Comparison of ENCODE assay signal across 22 mouse cellular contexts in genomic region chr11:104045216-104045615, GRCm38 (mm10).
DNase-seq lines count a peak whose midpoint lies in the region; ATAC-seq lines count a peak whose summit lies in the region.
"Had no signal": no experiment of that assay in that cellular context is flagged by ENCODE, and none has a peak within 500 bp of the region (broad histone marks: within the 10 kb centered on the region; RNA-seq: fewer than 3 reads in every experiment).

No protein-coding gene starts in this region.

- 77% methylated on average over 4 of the region's 4 CpGs for WGBS in embryonic facial prominence, embryonic 14.5 days
- WGBS in embryonic facial prominence, embryonic 10.5 days = 90% methylated on average over 4 of the region's 4 CpGs
- 94% methylated on average over 4 of the region's 4 CpGs for WGBS in midbrain, embryonic 11.5 days
- 88% methylated on average over 4 of the region's 4 CpGs for WGBS in midbrain, embryonic 15.5 days

- no peak overlapping the region for H3K9ac ChIP-seq in embryonic facial prominence, embryonic 14.5 days (ENCODE audit: low read depth, low read length)
- no peak overlapping the region for H3K9ac ChIP-seq in midbrain, embryonic 11.5 days (ENCODE audit: low read length)
- no peak overlapping the region for H3K9ac ChIP-seq in midbrain, embryonic 15.5 days
- H3K9ac ChIP-seq: embryonic facial prominence, embryonic 15.5 days; forebrain, postnatal 0 days; hindbrain, embryonic 12.5 days; hindbrain, embryonic 15.5 days had no signal

- H3K36me3 ChIP-seq in embryonic facial prominence, embryonic 14.5 days (ENCODE audit: control insufficient read depth, insufficient read depth, low read length) = no peaks in the 10 kb centered on the region
- H3K36me3 ChIP-seq in embryonic facial prominence, embryonic 10.5 days (replicated peaks) = no peaks in the 10 kb centered on the region
- no peaks in the 10 kb centered on the region for H3K36me3 ChIP-seq in midbrain, embryonic 11.5 days (ENCODE audit: control insufficient read depth, insufficient read depth, low read length)
- H3K36me3 ChIP-seq in midbrain, embryonic 15.5 days (replicated peaks) = no peaks in the 10 kb centered on the region
- H3K36me3 ChIP-seq: embryonic facial prominence, embryonic 15.5 days; hindbrain, embryonic 12.5 days; hindbrain, embryonic 15.5 days had no signal

- no peak overlapping the region for H3K4me2 ChIP-seq in embryonic facial prominence, embryonic 14.5 days (ENCODE audit: low read depth, low read length)
- no peak overlapping the region for H3K4me2 ChIP-seq in midbrain, embryonic 11.5 days
- H3K4me2 ChIP-seq in midbrain, embryonic 15.5 days = no peak overlapping the region
- H3K4me2 ChIP-seq: embryonic facial prominence, embryonic 15.5 days; heart, embryonic 11.5 days; hindbrain, embryonic 12.5 days; hindbrain, embryonic 15.5 days had no signal

- H3K4me1 ChIP-seq in embryonic facial prominence, embryonic 14.5 days (ENCODE audit: control insufficient read depth, insufficient read depth, low read length) = no peaks in the 10 kb centered on the region
- peaks cover 14% of the 10 kb centered on the region for H3K4me1 ChIP-seq in embryonic facial prominence, embryonic 10.5 days
- no peaks in the 10 kb centered on the region for H3K4me1 ChIP-seq in midbrain, embryonic 11.5 days (ENCODE audit: control insufficient read depth, insufficient read depth, low read length)
- no peaks in the 10 kb centered on the region for H3K4me1 ChIP-seq in midbrain, embryonic 15.5 days
- H3K4me1 ChIP-seq: embryonic facial prominence, embryonic 15.5 days; hindbrain, embryonic 15.5 days had no signal

- peak; percentile 6 for DNase-seq in embryonic facial prominence, embryonic 14.5 days (ENCODE audit: low spot score)
- DNase-seq in embryonic facial prominence, embryonic 10.5 days (ENCODE audit: low spot score) = no peak
- DNase-seq in midbrain, embryonic 11.5 days (ENCODE audit: low spot score, missing footprints) = peak; percentile 12
- peak; percentile 69 for DNase-seq in brain, adult 2 months (ENCODE audit: low read depth, low spot score)
- no peak for DNase-seq in ovary, postnatal 36 days (ENCODE audit: low spot score)
- DNase-seq: adrenal gland, adult 2 months; adrenal gland, postnatal 14 days; cerebellum, adult 11-12 months; cerebellum, adult 8-10 months; cerebellum, postnatal 10 days; cerebellum, postnatal 36 days; embryo, embryonic 11 days; forebrain, postnatal 0 days; gastrocnemius, postnatal 10 days; heart, adult 11 months had no signal

- no peaks in the 10 kb centered on the region for H3K9me3 ChIP-seq in embryonic facial prominence, embryonic 14.5 days (ENCODE audit: control insufficient read depth, low read length)
- H3K9me3 ChIP-seq in embryonic facial prominence, embryonic 10.5 days = no peaks in the 10 kb centered on the region
- no peaks in the 10 kb centered on the region for H3K9me3 ChIP-seq in midbrain, embryonic 11.5 days (ENCODE audit: control insufficient read depth, low read length)
- H3K9me3 ChIP-seq in midbrain, embryonic 15.5 days = no peaks in the 10 kb centered on the region
- H3K9me3 ChIP-seq: embryonic facial prominence, embryonic 15.5 days; hindbrain, embryonic 12.5 days; hindbrain, embryonic 15.5 days had no signal

- no peaks in the 10 kb centered on the region for H3K27me3 ChIP-seq in embryonic facial prominence, embryonic 14.5 days (replicated peaks; ENCODE audit: control insufficient read depth, insufficient read depth, low read length)
- no peaks in the 10 kb centered on the region for H3K27me3 ChIP-seq in embryonic facial prominence, embryonic 10.5 days (replicated peaks; ENCODE audit: low read depth, poor library complexity, severe bottlenecking)
- no peaks in the 10 kb centered on the region for H3K27me3 ChIP-seq in midbrain, embryonic 11.5 days (ENCODE audit: control insufficient read depth, insufficient read depth, low read length)
- no peaks in the 10 kb centered on the region for H3K27me3 ChIP-seq in midbrain, embryonic 15.5 days (replicated peaks)
- H3K27me3 ChIP-seq: embryonic facial prominence, embryonic 15.5 days; hindbrain, embryonic 12.5 days; hindbrain, embryonic 15.5 days had no signal

- no peak overlapping the region for H3K4me3 ChIP-seq in embryonic facial prominence, embryonic 14.5 days (ENCODE audit: low read depth, low read length)
- no peak overlapping the region for H3K4me3 ChIP-seq in embryonic facial prominence, embryonic 10.5 days
- H3K4me3 ChIP-seq in midbrain, embryonic 11.5 days (ENCODE audit: low read depth, low read length) = no peak overlapping the region
- no peak overlapping the region for H3K4me3 ChIP-seq in midbrain, embryonic 15.5 days
- H3K4me3 ChIP-seq: embryonic facial prominence, embryonic 15.5 days; hindbrain, embryonic 12.5 days; hindbrain, embryonic 15.5 days had no signal

- H3K27ac ChIP-seq in embryonic facial prominence, embryonic 14.5 days (replicated peaks; ENCODE audit: low read depth, low read length) = no peak overlapping the region
- no peak overlapping the region for H3K27ac ChIP-seq in embryonic facial prominence, embryonic 10.5 days (replicated peaks)
- no peak overlapping the region for H3K27ac ChIP-seq in midbrain, embryonic 11.5 days (ENCODE audit: low read depth, low read length)
- H3K27ac ChIP-seq in midbrain, embryonic 15.5 days = no peak overlapping the region
- H3K27ac ChIP-seq: embryonic facial prominence, embryonic 15.5 days; hindbrain, embryonic 12.5 days; hindbrain, embryonic 15.5 days had no signal

- ATAC-seq in embryonic facial prominence, embryonic 14.5 days (ENCODE audit: low read depth) = no peak
- ATAC-seq in midbrain, embryonic 11.5 days (ENCODE audit: low FRiP score) = no peak
- no peak for ATAC-seq in midbrain, embryonic 15.5 days (replicated peaks)
- ATAC-seq: CD4-positive, CD25-positive, alpha-beta regulatory T cell, adult 4 months; forebrain, embryonic 14.5 days; forebrain, postnatal 0 days had no signal

Comparison
In these comparisons a context has a peak if more than half of its experiments do, and no peak if none do; other contexts are left out.
1. DNase-seq: peak in embryonic facial prominence, embryonic 14.5 days (single experiment), midbrain, embryonic 11.5 days (single experiment) and brain, adult 2 months (single experiment); none in embryonic facial prominence, embryonic 10.5 days (single experiment) and ovary, postnatal 36 days (single experiment).